Mouse (Mus musculus): ENCODE measurements around the gene Cnih2.

Cnih2 gene

GRCm38 (mm10) chr19:5045531-5045930 lies 52.8 kb downstream of the Cnih2 start:
- no peak for DNase-seq (ENCODE audit: low spot score in 2 of 2)
